Mouse (Mus musculus) neural tube, embryonic 14.5 days (tissue): ENCODE results near the gene Speer4c. TPM values are rescaled to one million over a fixed set of nuclear protein-coding genes. Genes with fewer than 3 reads are reported as not detected.
"Not testable (repeated sequence)": the region's sequence is repeated elsewhere in the genome, so short reads cannot be mapped to it uniquely, and the experiment has no call there.

Experiments used
- ATAC-seq: fragments of 200-750 bp; cut with Nextera tagmentation; 2 replicates; pipeline ENCODE4 v1.8.0; 2017; ENCODE audit warnings: low read depth, mild to moderate bottlenecking, moderate TSS enrichment, moderate library complexity
- H3K27ac ChIP-seq: fragments of 300-500 bp; sonication (generic); 2 replicates; pipeline ENCODE4 v1.5.1; 2014; ENCODE audit warnings: low read depth, mild to moderate bottlenecking, control low read depth, low read length, moderate library complexity, mixed read lengths
- H3K27me3 ChIP-seq: fragments of 300-500 bp; sonication (generic); 2 replicates; pipeline ENCODE4 v1.6.1; 2014; ENCODE audit warnings: low read length; ENCODE audit not compliant: control insufficient read depth, insufficient read depth
- H3K36me3 ChIP-seq: fragments of 300-500 bp; sonication (generic); 2 replicates; pipeline ENCODE4 v1.6.1; 2014; ENCODE audit warnings: low read length, mixed read lengths; ENCODE audit not compliant: control insufficient read depth, insufficient read depth
- H3K4me1 ChIP-seq: fragments of 300-500 bp; sonication (generic); 2 replicates; pipeline ENCODE4 v1.6.1; 2014; ENCODE audit warnings: low read length; ENCODE audit not compliant: control insufficient read depth, insufficient read depth
- H3K4me2 ChIP-seq: fragments of 300-500 bp; sonication (generic); 2 replicates; pipeline ENCODE4 v1.6.1; 2014; ENCODE audit warnings: mild to moderate bottlenecking, low read depth, low read length, control low read depth
- H3K4me3 ChIP-seq: fragments of 300-500 bp; sonication (generic); 2 replicates; pipeline ENCODE4 v1.5.1; 2014; ENCODE audit warnings: low read depth, low read length, control low read depth, mixed read lengths
- H3K9ac ChIP-seq: fragments of 300-500 bp; sonication (generic); replicated peaks from 2 replicates; pipeline ENCODE4 v1.6.1; 2014; ENCODE audit warnings: low read depth, mild to moderate bottlenecking, control low read depth, low read length, mixed read lengths
- H3K9me3 ChIP-seq: fragments of 300-500 bp; sonication (generic); 2 replicates; pipeline ENCODE4 v1.6.1; 2016; ENCODE audit warnings: low read length; ENCODE audit not compliant: control insufficient read depth
- WGBS: fragments of 180-500 bp; shearing (Covaris S2); extraction: QIAGEN DNeasy Blood & Tissue Kit; methylation state at CpG from one replicate; pipeline ENCODE4 v1.1.7; 2014; 5-methylcytosine and 5-hydroxymethylcytosine counted together
- polyA plus RNA-seq: library from polyadenylated mRNA; unstranded; fragments of >200 nt; fragmentation: Nextera tagmentation; extraction: Ambion mirVana; gene quantifications from 2 replicates; pipeline ENCODE4 v1.2.1, GENCODE M21; 2014

Speer4c gene
- polyA plus RNA-seq, 1 experiment from 2014 or later = not detected

GRCm38 (mm10) chr5:15688874-15689658 lies 25.0 kb downstream of the Speer4c start:
- H3K27ac ChIP-seq, H3K9me3 ChIP-seq, H3K4me3 ChIP-seq, H3K4me2 ChIP-seq, H3K36me3 ChIP-seq, H3K27me3 ChIP-seq, H3K9ac ChIP-seq, H3K4me1 ChIP-seq: not testable (repeated sequence)
- 59% methylated on average over 4 of the region's 4 CpGs for WGBS
- peak; percentile 86 for ATAC-seq

- H3K9me3 ChIP-seq, H3K27me3 ChIP-seq, H3K9ac ChIP-seq, H3K27ac ChIP-seq, H3K4me3 ChIP-seq, H3K4me2 ChIP-seq, H3K4me1 ChIP-seq, H3K36me3 ChIP-seq: not testable (repeated sequence)
- 84% methylated on average over 7 of the region's 10 CpGs for WGBS
- peak; percentile 51; the same call in 1 of the 2 replicates for ATAC-seq
Measured at GRCm38 (mm10) chr5:15681301-15682035, 32.6 kb downstream of the Speer4c start.

GRCm38 (mm10) chr5:15679980-15680949 lies 33.8 kb downstream of the Speer4c start:
- ATAC-seq = peak; percentile 71
- not testable (repeated sequence) for H3K27me3 ChIP-seq

GRCm38 (mm10) chr5:15678907-15679306 lies 35.2 kb downstream of the Speer4c start:
- not testable (repeated sequence) for H3K36me3 ChIP-seq, H3K4me1 ChIP-seq, H3K4me3 ChIP-seq, H3K9me3 ChIP-seq, H3K27me3 ChIP-seq, H3K27ac ChIP-seq, H3K9ac ChIP-seq, ATAC-seq, H3K4me2 ChIP-seq
- 68% methylated on average over 2 of the region's 2 CpGs for WGBS

More at GRCm38 (mm10) chr5:15679980-15680949, 33.8 kb downstream of the Speer4c start:
- H3K4me2 ChIP-seq, H3K36me3 ChIP-seq, H3K27ac ChIP-seq, H3K9me3 ChIP-seq, H3K4me3 ChIP-seq, H3K4me1 ChIP-seq, H3K9ac ChIP-seq: not testable (repeated sequence)
- WGBS = 72% methylated on average over 13 of the region's 13 CpGs

- 81% methylated on average over 2 of the region's 4 CpGs for WGBS
- H3K36me3 ChIP-seq, H3K9me3 ChIP-seq, H3K4me1 ChIP-seq, H3K4me3 ChIP-seq, H3K27me3 ChIP-seq, H3K27ac ChIP-seq, H3K9ac ChIP-seq, H3K4me2 ChIP-seq: not testable (repeated sequence)
- peak; percentile 61; the same call in 1 of the 2 replicates for ATAC-seq
Measured at GRCm38 (mm10) chr5:15677750-15678149, 36.3 kb downstream of the Speer4c start.

- not testable (repeated sequence) for H3K9me3 ChIP-seq, H3K4me1 ChIP-seq, H3K27ac ChIP-seq, H3K27me3 ChIP-seq, H3K9ac ChIP-seq, H3K36me3 ChIP-seq, H3K4me2 ChIP-seq, H3K4me3 ChIP-seq
- ATAC-seq = peak; percentile 61
- 92% methylated on average over 5 of the region's 8 CpGs for WGBS
Measured at GRCm38 (mm10) chr5:15674429-15675244, 39.4 kb downstream of the Speer4c start.

- ATAC-seq = not testable (repeated sequence)
Measured at GRCm38 (mm10) chr5:15673989-15674388, 40.1 kb downstream of the Speer4c start.

GRCm38 (mm10) chr5:15670789-15671188 lies 43.3 kb downstream of the Speer4c start:
- not testable (repeated sequence) for ATAC-seq, H3K4me1 ChIP-seq, H3K27ac ChIP-seq, H3K9me3 ChIP-seq, H3K4me2 ChIP-seq, H3K27me3 ChIP-seq, H3K4me3 ChIP-seq, H3K36me3 ChIP-seq, H3K9ac ChIP-seq
- 85% methylated on average over 7 of the region's 18 CpGs for WGBS

More at GRCm38 (mm10) chr5:15673989-15674388, 40.1 kb downstream of the Speer4c start:
- not testable (repeated sequence) for H3K27me3 ChIP-seq, H3K4me2 ChIP-seq, H3K4me3 ChIP-seq, H3K9ac ChIP-seq, H3K4me1 ChIP-seq, H3K27ac ChIP-seq, H3K9me3 ChIP-seq, H3K36me3 ChIP-seq
- WGBS = 63% methylated on average over 2 of the region's 2 CpGs
